Mouse (Mus musculus) embryonic stem cell, embryonic (primary cell): ENCODE results near the gene Clptm1.

Source experiments
- CTCF ChIA-PET, 4 experiments: fragments of 300-600 bp in 2 of 4; fragments of 350-600 bp in 2 of 4; sonication (Branson Sonifier 250); formaldehyde crosslinking; loops; one replicate each; lab custom pipeline; 2022; ENCODE audit warnings: inconsistent platforms in 2 of 4; lab: Charles Lee
- POLR2A ChIA-PET, 4 experiments: fragments of 300-600 bp in 2 of 4; fragments of 350-600 bp in 2 of 4; sonication (Branson Sonifier 250); formaldehyde crosslinking; loops; one replicate each; lab custom pipeline; 2022; ENCODE audit warnings: antibody characterized with exemption in 4 of 4, inconsistent platforms in 1 of 4; lab: Charles Lee

The Clptm1 gene

DNA sequence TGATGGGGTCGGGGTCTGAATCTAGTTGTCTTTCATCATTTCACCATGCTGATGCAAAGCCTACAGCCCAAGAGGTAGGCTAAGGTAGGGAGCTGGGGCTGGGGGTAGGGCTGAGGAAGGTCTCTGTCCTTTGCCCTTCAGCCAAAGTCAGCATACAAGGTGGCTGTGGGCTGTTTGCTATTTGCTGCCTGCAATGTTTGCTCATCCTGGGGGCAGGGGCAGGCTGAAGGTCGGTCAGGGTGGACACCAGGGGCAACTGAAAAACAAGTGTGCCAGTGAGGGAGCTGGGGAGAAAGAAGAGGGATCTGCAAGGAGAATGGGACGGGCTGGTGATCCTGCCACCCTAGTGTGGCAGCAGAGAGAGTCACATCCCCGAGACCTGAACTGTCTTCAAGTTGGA is 20.5 kb upstream of the Clptm1 start:
- POLR2A ChIA-PET = interaction anchor here in 2 of 4 experiments (0.6 to 7.4 kb wide), 13 partner anchors 10 to 195 kb away, joined by 3 to 177 read pairs (median 6); partner anchors contain the start of genes Apoc1 (in 2 of the 2), Apoe (in 2 of the 2) and Tomm40 (in 2 of the 2)
- CTCF ChIA-PET = interaction anchor here in 3 of 4 experiments (0.5 to 2.5 kb wide), 7 partner anchors 11 to 445 kb away, joined by 3 to 16 read pairs (median 5); partner anchors contain the start of gene Apoe (in 1 of the 3)

DNA sequence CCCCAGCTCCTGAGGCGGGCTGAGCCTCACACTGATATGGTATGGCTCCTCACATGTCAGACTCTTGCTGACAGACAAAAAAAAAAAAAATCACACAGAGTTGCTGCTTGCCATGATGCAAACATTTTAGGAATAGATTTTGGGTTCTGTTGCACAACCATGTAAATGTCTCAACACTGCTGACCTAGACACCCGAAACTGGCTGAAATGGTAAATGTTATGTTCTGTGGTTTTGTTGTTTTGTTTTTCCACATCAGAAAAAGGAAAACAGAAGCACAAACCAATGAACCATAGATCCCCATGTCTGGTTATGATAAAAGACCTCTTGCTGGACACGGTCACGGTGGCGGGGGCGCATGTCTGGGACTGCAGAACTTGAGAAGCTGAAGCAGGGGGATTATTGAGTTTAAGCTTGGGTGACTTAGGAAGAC is 19.0 kb upstream of the Clptm1 start:
- POLR2A ChIA-PET = interaction anchor here in 3 of 4 experiments (0.6 to 7.4 kb wide), 9 partner anchors 10 to 129 kb away, joined by 3 to 177 read pairs (median 5); partner anchors contain the start of genes Apoc1 (in 2 of the 3) and Apoe (in 2 of the 3)

DNA sequence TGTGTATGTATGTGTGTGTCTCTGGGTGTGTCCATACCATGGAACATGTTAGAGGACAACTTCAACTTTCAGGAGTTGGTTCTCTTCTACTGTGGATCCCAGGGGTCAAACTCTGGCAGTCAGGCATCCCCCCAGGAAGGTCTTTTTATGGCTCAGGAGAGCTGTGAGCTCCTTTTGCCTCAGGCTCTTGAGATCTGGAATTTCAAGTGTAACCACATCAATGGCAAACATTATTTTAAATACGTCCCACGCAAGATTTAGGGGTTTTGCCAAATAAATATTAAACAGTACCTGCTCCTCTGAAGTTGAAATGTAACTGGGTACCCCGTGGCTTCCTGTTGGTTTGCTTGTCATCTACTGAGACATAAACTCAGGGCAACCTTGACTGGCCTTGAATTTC is 18.1 kb upstream of the Clptm1 start:
- ChIA-PET CTCF (interaction anchor here in 2 of 4 experiments (0.6 to 2.2 kb wide), 3 partner anchors 14 to 545 kb away, joined by 5 to 11 read pairs (median 5); no protein-coding TSS in a partner anchor), POLR2A (interaction anchor here in 3 of 4 experiments (0.6 to 7.4 kb wide), 8 partner anchors 13 to 183 kb away, joined by 3 to 177 read pairs (median 4); partner anchors contain the start of genes Apoc1 (in 2 of the 3) and Apoe (in 2 of the 3))

More for the DNA sequence above, 19.0 kb upstream of the Clptm1 start:
- CTCF ChIA-PET = interaction anchor here (0.6 to 2.5 kb wide), 7 partner anchors 14 to 273 kb away, joined by 3 to 16 read pairs (median 4); no protein-coding TSS in a partner anchor

DNA sequence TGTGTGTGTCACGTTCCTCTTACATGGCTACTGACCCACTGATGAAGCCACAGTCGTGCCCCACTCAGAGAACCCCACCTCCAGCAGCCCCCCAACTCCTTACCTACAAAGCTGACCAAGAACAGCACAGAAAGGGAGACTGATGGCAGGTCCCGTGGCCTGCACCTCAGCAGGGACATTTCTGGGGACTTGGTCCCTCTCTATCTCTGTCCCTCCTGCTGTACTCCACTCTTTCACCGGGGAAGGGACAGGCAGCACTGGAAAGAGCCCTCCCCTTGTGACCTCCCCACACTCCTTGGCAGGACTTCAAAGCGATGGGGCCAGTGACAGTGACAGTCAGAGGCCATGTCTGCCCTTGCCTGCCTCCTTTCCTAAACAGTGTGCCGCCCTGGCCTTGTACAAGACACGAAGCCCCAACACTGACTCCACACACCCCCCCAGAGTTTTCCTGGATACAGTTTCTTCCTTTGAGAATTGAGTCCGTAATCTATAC is 16.4 kb upstream of the Clptm1 start, which contains the start of the genes Gm44805 and Apoc4:
Gene Gm44805 (minus strand): TSS at position 222 of the 493 bp plus-strand sequence.
Gene Apoc4 (minus strand): TSS at position 278 of the 493 bp plus-strand sequence.
- POLR2A ChIA-PET = interaction anchor here in 3 of 4 experiments (0.5 to 7.4 kb wide), 11 partner anchors 12 to 678 kb away, joined by 3 to 177 read pairs (median 3); partner anchors contain the start of genes Apoc1 (in 2 of the 3), Apoe (in 2 of the 3) and Clptm1 (in 1 of the 3)
- CTCF ChIA-PET = interaction anchor here in 2 of 4 experiments (1.6 to 2.3 kb wide), 3 partner anchors 12 to 20 kb away, joined by 7 to 11 read pairs (median 10); no protein-coding TSS in a partner anchor

DNA sequence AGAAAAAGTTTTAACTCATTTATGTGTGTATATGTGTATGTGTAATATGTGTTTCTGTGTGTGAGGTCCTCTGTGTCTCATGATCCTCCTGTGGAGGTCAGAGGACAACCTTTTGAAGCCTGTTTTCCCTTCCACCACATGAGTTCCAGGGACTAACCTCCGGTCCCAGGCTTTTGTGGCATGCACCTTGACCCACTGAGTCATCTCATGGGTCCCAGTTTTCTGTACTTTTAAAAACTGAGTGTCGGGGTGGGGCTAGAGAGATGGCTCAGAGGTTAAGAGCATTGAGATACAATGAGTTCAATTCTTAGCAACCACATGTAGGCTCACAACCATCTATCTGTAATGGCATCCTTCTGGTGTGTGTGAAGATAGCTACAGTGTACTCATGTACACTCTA is 15.9 kb upstream of the Clptm1 start:
- ChIA-PET CTCF (interaction anchor here (0.6 to 2.3 kb wide), 6 partner anchors 11 to 135 kb away, joined by 3 to 11 read pairs (median 6); no protein-coding TSS in a partner anchor), POLR2A (interaction anchor here (0.6 to 7.4 kb wide), 9 partner anchors 11 to 678 kb away, joined by 3 to 177 read pairs (median 7); partner anchors contain the start of genes Apoc1 (in 2 of the 4), Apoe (in 2 of the 4) and Tomm40 (in 1 of the 4))

DNA sequence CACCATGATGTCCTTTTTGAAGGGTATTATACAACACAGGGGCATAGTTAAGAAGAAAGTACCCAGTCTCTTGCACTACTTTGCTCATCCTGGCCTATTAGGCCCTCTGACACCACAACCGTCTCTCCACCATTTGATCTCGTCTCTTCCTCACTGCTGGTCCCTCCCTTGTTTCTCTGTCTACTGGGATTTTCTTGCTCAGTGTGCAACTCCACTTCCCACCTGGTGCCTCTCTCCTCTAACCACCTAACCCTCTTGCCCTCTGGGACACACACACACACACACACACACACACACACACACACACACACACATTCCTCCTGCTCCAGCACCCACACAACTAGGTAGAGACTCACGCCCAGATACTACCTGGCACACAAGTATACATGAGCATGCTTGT is 14.1 kb upstream of the Clptm1 start:
- ChIA-PET POLR2A (interaction anchor here in 2 of 4 experiments (0.7 to 7.4 kb wide), 8 partner anchors 10 to 264 kb away, joined by 3 to 177 read pairs (median 6); partner anchors contain the start of genes Apoc1 (in 2 of the 2) and Apoe (in 2 of the 2)), CTCF (interaction anchor here in 3 of 4 experiments (0.6 to 2.3 kb wide), 6 partner anchors 10 to 63 kb away, joined by 3 to 10 read pairs (median 6); no protein-coding TSS in a partner anchor)

DNA sequence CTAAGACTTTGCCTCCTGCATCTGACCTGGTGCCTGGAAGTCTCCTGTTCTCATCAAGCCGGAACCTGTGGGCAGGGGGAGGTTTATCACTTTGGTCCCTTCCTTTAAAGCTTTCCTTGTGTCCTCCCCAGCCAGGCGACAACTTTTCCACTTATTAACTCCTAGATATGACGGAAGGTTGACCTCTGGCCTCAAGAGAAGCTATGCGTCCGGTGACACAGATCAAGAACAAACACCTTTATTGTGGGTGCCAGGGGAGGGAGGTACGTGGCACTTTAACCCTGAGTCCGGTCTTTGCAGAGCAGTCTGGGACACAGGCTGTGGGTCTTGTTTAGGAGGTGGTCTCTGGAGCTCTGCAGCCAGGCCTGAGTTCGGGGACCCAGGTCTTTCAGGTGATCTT is 13.0 kb upstream of the Clptm1 start, which contains the start of gene Apoc2:
Gene Apoc2 (minus strand): TSS at position 70 of the 400 bp plus-strand sequence.
- CTCF ChIA-PET = interaction anchor here in 3 of 4 experiments (0.9 to 2.3 kb wide), 3 partner anchors 9 kb away, joined by 5 to 16 read pairs (median 13); no protein-coding TSS in a partner anchor
- POLR2A ChIA-PET = interaction anchor here in 3 of 4 experiments (0.6 to 3.0 kb wide), 10 partner anchors 9 to 63 kb away, joined by 3 to 29 read pairs (median 4); partner anchors contain the start of genes Apoe (in 1 of the 3) and Tomm40 (in 1 of the 3)

DNA sequence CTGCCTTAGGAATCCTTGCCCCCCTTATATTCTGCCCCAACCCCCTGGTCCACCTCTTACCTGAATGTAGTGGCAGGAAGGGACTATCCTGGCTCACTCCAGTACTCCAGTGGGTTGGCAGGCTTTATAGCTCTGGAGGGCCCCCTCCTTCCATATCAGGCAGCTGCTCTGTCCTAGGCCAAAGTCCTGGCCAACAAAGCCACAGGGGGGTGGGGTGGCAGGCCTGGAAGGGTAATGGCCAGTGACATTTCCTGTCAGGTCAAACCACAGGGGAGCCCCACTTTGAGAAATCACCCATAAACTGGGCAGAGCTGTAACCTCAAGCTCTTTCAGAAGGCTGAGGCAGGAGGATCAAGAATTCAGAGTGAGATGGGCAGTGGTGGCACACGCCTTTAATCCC is 11.8 kb upstream of the Clptm1 start:
- POLR2A ChIA-PET = interaction anchor here in 3 of 4 experiments (0.9 to 5.0 kb wide), 12 partner anchors 7 to 65 kb away, joined by 3 to 39 read pairs (median 4); partner anchors contain the start of genes Apoe (in 2 of the 3) and Clptm1 (in 2 of the 3)
- CTCF ChIA-PET = interaction anchor here (0.6 to 2.3 kb wide), 5 partner anchors 7 to 465 kb away, joined by 3 to 16 read pairs (median 6); no protein-coding TSS in a partner anchor

DNA sequence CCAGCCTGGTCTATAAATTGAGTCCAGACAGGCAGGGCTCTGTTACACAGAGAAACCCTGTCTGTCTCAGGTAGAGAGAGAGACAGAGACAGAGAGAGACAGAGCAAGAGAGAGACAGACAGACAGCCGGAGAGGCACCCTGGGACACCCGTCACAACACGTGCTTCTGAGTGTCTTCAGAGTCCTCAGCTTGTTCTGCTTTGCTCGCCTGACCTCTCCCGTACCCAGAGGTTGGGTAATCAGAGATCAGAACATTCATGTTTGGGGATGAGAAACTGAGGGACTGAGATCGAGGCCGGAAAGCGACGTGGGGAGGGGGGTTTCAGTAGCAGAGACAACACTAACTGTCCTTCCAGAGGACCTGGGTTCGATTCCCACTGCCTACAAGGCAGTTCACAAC is 11.0 kb upstream of the Clptm1 start:
- CTCF ChIA-PET = no interaction called here
- POLR2A ChIA-PET = interaction anchor here in 2 of 4 experiments (1.4 to 5.0 kb wide), 4 partner anchors 11 to 23 kb away, joined by 4 to 39 read pairs (median 16); partner anchors contain the start of genes Apoe (in 2 of the 2) and Clptm1 (in 1 of the 2)

DNA sequence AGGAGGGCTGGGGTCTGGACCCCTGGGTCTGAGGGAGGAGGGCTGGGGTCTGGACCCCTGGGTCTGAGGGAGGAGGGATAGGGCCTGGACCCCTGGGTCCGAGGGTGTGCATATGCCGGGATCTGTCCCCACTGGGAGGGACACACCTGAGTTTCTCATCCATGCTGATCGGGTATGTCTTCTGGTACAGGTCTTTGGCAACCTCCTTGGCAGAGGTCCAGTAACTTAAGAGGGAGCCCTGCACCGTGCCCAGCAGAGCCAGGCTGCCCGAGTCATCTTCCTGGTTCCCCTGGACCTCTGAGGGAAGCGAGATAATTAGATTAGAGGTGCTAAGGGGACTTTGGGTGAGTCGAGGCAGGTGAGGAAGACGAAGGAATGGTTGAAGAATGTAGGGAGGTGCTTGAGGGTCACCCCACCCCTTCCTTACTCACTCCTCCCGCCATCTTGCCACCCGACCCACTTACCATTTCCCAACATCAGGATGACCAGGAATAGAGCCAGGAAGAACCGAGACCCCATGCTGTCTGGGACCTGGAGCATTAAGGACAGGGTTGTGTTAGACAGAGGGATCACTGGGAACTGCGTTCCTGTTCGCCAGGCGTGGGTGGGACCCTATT is 8.4 kb upstream of the Clptm1 start:
- POLR2A ChIA-PET = interaction anchor here in 3 of 4 experiments (0.7 to 5.0 kb wide), 7 partner anchors 12 to 247 kb away, joined by 4 to 39 read pairs (median 11); partner anchors contain the start of genes Apoe (in 2 of the 3) and Apoc1 (in 1 of the 3)
- CTCF ChIA-PET = interaction anchor here in 1 of 4 experiments (0.6 to 0.7 kb wide), 2 partner anchors 196 to 580 kb away, joined by 3 to 6 read pairs; no protein-coding TSS in a partner anchor

DNA sequence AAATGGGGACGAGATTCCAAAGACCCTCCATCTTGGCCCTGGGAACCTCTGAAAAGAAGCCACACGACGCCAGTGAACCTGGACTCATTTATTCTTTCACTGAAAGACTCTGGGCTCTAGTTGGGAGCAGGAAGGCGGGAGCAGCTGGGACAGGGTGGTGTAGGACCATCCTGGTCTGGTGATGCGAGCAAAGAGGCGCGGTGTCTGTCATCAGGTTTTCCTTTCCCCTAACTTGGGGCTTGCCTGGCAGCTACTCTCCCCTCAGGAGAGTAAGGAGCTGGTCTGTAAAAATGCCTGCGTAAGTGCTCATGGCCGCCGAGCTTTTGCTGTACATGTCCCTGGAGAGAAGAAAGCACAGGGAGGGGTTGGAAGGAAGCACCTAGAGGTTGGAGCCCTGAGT is 6.7 kb upstream of the Clptm1 start:
- POLR2A ChIA-PET = interaction anchor here in 2 of 4 experiments (0.6 to 10.9 kb wide), 13 partner anchors 9 to 257 kb away, joined by 3 to 314 read pairs (median 5); partner anchors contain the start of genes Apoe (in 2 of the 2), Tomm40 (in 2 of the 2) and Apoc1 (in 1 of the 2)
- CTCF ChIA-PET = interaction anchor here in 1 of 4 experiments (0.9 kb wide), 1 partner anchor 44 kb away, joined by 3 read pairs; the partner anchor contains the start of gene Tomm40

DNA sequence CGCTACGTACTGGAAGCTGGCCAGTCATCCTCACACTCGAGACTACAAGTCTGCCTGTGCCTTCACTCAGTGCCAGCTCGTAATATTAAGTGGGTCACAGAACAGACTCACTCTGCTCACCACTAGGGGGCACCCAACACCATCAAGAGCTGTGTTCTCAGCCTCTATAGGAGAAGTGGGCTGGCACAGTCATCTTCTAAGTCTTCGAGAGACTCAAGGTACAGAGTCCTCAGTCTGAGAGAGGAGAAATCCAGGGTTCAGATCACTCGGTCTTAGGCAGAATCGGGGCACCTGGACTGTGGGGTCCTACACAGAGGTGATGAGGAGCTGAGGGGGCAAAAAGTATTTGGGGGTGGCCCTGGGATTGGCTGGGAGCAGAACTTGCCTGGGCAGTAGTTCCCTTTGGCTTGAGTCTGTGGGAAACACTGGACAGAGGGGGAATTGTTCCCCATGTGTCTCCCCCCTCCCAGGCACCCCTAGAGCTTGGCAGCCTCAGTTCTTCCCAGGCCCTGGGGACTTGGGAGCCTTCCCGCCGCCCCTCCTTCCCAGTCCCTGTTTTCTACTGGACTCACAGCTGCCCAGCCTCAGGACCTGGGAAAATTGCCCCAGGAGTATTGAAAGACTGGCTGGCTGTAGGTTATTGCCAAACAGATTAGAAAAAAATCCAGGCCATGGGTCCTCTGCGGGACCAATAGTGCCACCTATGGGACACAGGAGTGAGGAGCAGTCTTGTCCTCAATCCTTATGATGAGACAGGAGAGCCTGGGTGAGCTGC is 4.3 kb upstream of the Clptm1 start:
- CTCF ChIA-PET = interaction anchor here (0.5 to 5.5 kb wide), 155 partner anchors 8 to 310 kb away, joined by 3 to 156 read pairs (median 4); partner anchors contain the start of genes Apoe (in 4 of the 4), Apoc1 (in 3 of the 4), Apoc2 (in 3 of the 4) and Tomm40 (in 3 of the 4)

DNA sequence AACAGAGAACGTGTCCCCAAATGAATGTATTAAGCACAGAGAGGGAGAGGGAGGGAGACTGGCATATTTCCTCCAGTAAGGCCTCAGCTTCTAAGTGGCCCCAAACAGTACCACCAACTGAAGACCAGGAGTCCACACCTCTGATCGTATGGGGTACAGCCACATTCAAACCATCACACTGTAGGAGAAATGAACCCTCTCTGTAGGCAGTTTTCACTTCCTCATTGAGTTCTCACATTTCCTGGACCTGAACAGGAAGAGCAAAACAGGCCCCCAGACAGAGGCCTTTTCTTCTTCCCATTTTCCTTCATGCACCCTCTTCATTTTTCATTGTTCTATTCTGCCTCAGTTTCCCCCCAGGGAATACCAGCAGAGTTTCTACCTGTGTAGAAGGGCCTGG is 2.6 kb upstream of the Clptm1 start:
- ChIA-PET CTCF (interaction anchor here (0.6 to 5.5 kb wide), 21 partner anchors 12 to 492 kb away, joined by 3 to 156 read pairs (median 3); partner anchors contain the start of genes Apoe (in 1 of the 4) and Tomm40 (in 1 of the 4)), POLR2A (interaction anchor here in 2 of 4 experiments (0.7 to 10.9 kb wide), 8 partner anchors 12 to 77 kb away, joined by 3 to 314 read pairs (median 12); partner anchors contain the start of genes Apoc1 (in 2 of the 2), Apoe (in 2 of the 2) and Tomm40 (in 2 of the 2))

More for the DNA sequence above, 4.3 kb upstream of the Clptm1 start:
- POLR2A ChIA-PET = interaction anchor here (0.5 to 10.9 kb wide), 52 partner anchors 8 to 207 kb away, joined by 3 to 314 read pairs (median 4); partner anchors contain the start of genes Apoe (in 3 of the 4), Apoc1 (in 2 of the 4), Apoc4 (in 2 of the 4) and Gm44805 (in 2 of the 4)

DNA sequence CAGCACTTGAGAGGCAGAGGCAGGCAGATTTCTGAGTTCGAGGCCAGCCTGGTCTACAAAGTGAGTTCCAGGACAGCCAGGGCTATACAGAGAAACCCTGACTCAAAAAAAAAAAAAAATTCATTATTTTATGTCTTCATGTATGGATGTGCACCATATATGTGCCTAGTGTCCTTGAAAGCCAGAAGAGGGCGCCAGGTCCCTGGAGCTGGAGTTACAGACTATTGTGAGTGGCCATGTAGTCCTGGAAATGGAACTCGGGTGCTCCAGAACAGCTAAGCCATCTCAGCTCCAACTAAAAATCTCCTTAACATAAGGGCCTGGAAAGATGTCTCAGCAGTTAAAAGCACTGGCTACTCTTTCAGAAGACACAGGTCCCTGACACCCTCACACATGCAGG is 1.9 kb upstream of the Clptm1 start:
- POLR2A ChIA-PET = interaction anchor here in 3 of 4 experiments (0.6 to 10.9 kb wide), 14 partner anchors 12 to 131 kb away, joined by 3 to 314 read pairs (median 6); partner anchors contain the start of genes Apoc1 (in 2 of the 3), Apoe (in 2 of the 3) and Tomm40 (in 2 of the 3)

DNA sequence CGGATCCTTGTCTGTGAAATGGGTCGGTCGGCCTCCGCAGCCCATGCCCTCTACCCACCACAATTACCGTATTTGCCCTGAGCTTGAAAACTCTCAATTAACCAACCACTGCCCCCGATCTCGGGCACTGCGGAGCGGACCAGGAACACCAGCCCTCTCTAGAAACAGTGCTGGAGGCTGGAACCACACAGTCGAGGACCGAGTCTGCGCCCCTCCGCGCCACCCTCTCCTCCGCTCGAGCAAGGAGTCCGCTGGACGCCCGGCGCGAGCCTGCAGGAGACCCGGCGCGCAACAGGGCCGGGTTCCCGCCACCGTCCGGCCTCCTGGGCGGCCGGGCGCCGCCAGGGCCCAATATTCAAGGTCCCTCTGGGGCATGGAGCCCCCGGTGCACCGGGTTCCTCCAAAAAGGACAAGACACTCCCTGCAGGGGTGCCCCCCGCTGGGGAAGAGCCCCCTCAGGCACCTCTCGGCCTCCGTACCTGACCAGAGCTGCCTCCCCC is 328 bp downstream of the Clptm1 start:
- CTCF ChIA-PET = interaction anchor here (0.6 to 5.5 kb wide), 23 partner anchors 8 to 265 kb away, joined by 3 to 156 read pairs (median 3); partner anchors contain the start of genes Apoe (in 2 of the 4) and Tomm40 (in 1 of the 4)
- POLR2A ChIA-PET = interaction anchor here in 3 of 4 experiments (0.6 to 10.9 kb wide), 48 partner anchors 9 to 191 kb away, joined by 3 to 314 read pairs (median 4); partner anchors contain the start of genes Apoe (in 3 of the 3), Apoc1 (in 2 of the 3), Relb (in 2 of the 3) and Tomm40 (in 2 of the 3)

More for the DNA sequence above, 1.9 kb upstream of the Clptm1 start:
- CTCF ChIA-PET = interaction anchor here (0.6 to 5.5 kb wide), 25 partner anchors 13 to 491 kb away, joined by 3 to 156 read pairs (median 3); partner anchors contain the start of genes Apoe (in 2 of the 4) and Tomm40 (in 1 of the 4)
